Mouse (Mus musculus) forebrain, embryonic 11.5 days (tissue): ENCODE data around the gene Sh3bp4. TPM values are rescaled to one million over a fixed set of nuclear protein-coding genes. Genes with fewer than 3 reads are reported as not detected.
A peak's percentile ranks its signal among the peaks of the same experiment; 100 is the strongest.

Source experiments
- ATAC-seq: fragments of 200-750 bp; cut with Nextera tagmentation; replicated peaks from 2 replicates; pipeline ENCODE4 v1.8.0; 2017; ENCODE audit warnings: moderate TSS enrichment; ENCODE audit not compliant: low FRiP score
- DNase-seq: peaks from one replicate; pipeline ENCODE4 v3.0.0-alpha.2; 2017; ENCODE audit warnings: low spot score
- H3K27ac ChIP-seq: fragments of 300-500 bp; sonication (generic); 2 replicates; pipeline ENCODE4 v1.5.1; 2014; ENCODE audit warnings: low read depth, low read length
- H3K27me3 ChIP-seq: fragments of 300-500 bp; sonication (generic); 2 replicates; pipeline ENCODE4 v1.6.1; 2014; ENCODE audit warnings: mild to moderate bottlenecking, low read length, mixed read lengths; ENCODE audit not compliant: control insufficient read depth, insufficient read depth
- H3K36me3 ChIP-seq: fragments of 300-500 bp; sonication (generic); 2 replicates; pipeline ENCODE4 v1.6.1; 2014; ENCODE audit warnings: mild to moderate bottlenecking, low read length, moderate library complexity, mixed read lengths; ENCODE audit not compliant: control insufficient read depth, insufficient read depth
- H3K4me1 ChIP-seq: fragments of 300-500 bp; sonication (generic); replicated peaks from 2 replicates; pipeline ENCODE4 v1.6.1; 2014; ENCODE audit warnings: low read length, mixed read lengths; ENCODE audit not compliant: control insufficient read depth, insufficient read depth
- H3K4me2 ChIP-seq: fragments of 300-500 bp; sonication (generic); 2 replicates; pipeline ENCODE4 v1.6.1; 2014; ENCODE audit warnings: low read depth, mild to moderate bottlenecking, low read length, moderate library complexity, mixed read lengths; ENCODE audit not compliant: severe bottlenecking
- H3K4me3 ChIP-seq: fragments of 300-500 bp; sonication (generic); 2 replicates; pipeline ENCODE4 v1.5.1; 2014; ENCODE audit warnings: low read depth, low read length
- H3K9ac ChIP-seq: fragments of 300-500 bp; sonication (generic); 2 replicates; pipeline ENCODE4 v1.6.1; 2014; ENCODE audit warnings: low read length
- H3K9me3 ChIP-seq: fragments of 300-500 bp; sonication (generic); 2 replicates; pipeline ENCODE4 v1.6.1; 2016; ENCODE audit warnings: low read length, mixed read lengths; ENCODE audit not compliant: control insufficient read depth
- WGBS: fragments of 180-500 bp; shearing (Covaris S2); extraction: QIAGEN DNeasy Blood & Tissue Kit; methylation state at CpG from one replicate; pipeline ENCODE4 v1.1.7; 2014; 5-methylcytosine and 5-hydroxymethylcytosine counted together
- polyA plus RNA-seq: library from polyadenylated mRNA; unstranded; fragments of >200 nt; fragmentation: Nextera tagmentation; extraction: Ambion mirVana; gene quantifications from 2 replicates; pipeline ENCODE4 v1.2.1, GENCODE M21; 2014

The Sh3bp4 gene
- polyA plus RNA-seq, 1 experiment from 2014 or later: 29.3 TPM

GRCm38 (mm10) chr1:89107466-89107865 lies 37.3 kb downstream of the Sh3bp4 start:
- Histone ChIP-seq H3K9ac (no peak overlapping the region), H3K27ac (no peak overlapping the region), H3K4me2 (no peak overlapping the region), H3K9me3 (no peaks in the 10 kb centered on the region), H3K4me3 (no peak overlapping the region), H3K4me1 (peaks cover 16% of the 10 kb centered on the region), H3K27me3 (no peaks in the 10 kb centered on the region), H3K36me3 (no peaks in the 10 kb centered on the region)
- 66% methylated on average over 6 of the region's 6 CpGs for WGBS
- DNase-seq (no peak), ATAC-seq (no peak)

GRCm38 (mm10) chr1:89108340-89108896 lies 38.2 kb downstream of the Sh3bp4 start:
- H3K4me2 ChIP-seq: no peak overlapping the region
- no peaks in the 10 kb centered on the region for H3K9me3 ChIP-seq
- peaks cover 13% of the 10 kb centered on the region; the same call in 1 of the 2 replicates for H3K4me1 ChIP-seq
- peak overlapping the region; percentile 29 for H3K9ac ChIP-seq
- no peak for ATAC-seq
- no peaks in the 10 kb centered on the region for H3K27me3 ChIP-seq
- H3K27ac ChIP-seq: no peak overlapping the region; the same call in 1 of the 2 replicates
- H3K4me3 ChIP-seq: no peak overlapping the region
- DNase-seq: no peak
- WGBS: 38% methylated on average over 6 of the region's 6 CpGs
- H3K36me3 ChIP-seq: no peaks in the 10 kb centered on the region

GRCm38 (mm10) chr1:89109767-89110166 lies 39.6 kb downstream of the Sh3bp4 start:
- H3K9ac ChIP-seq: no peak overlapping the region
- no peaks in the 10 kb centered on the region for H3K36me3 ChIP-seq
- H3K4me3 ChIP-seq: no peak overlapping the region
- 55% methylated on average over 7 of the region's 7 CpGs for WGBS
- no peaks in the 10 kb centered on the region for H3K27me3 ChIP-seq
- H3K4me1 ChIP-seq: peaks cover 10% of the 10 kb centered on the region; the same call in 1 of the 2 replicates
- no peak for ATAC-seq
- H3K9me3 ChIP-seq: no peaks in the 10 kb centered on the region
- no peak for DNase-seq
- no peak overlapping the region for H3K4me2 ChIP-seq
- H3K27ac ChIP-seq: no peak overlapping the region

- no peak for DNase-seq
- WGBS: 87% methylated on average over 6 of the region's 6 CpGs
Measured at GRCm38 (mm10) chr1:89110767-89111534, 40.7 kb downstream of the Sh3bp4 start.

GRCm38 (mm10) chr1:89112544-89112943 lies 42.3 kb downstream of the Sh3bp4 start:
- Histone ChIP-seq H3K4me1 (peaks cover 9% of the 10 kb centered on the region; the same call in 1 of the 2 replicates), H3K4me3 (no peak overlapping the region), H3K9ac (no peak overlapping the region), H3K4me2 (no peak overlapping the region), H3K9me3 (no peaks in the 10 kb centered on the region), H3K27ac (no peak overlapping the region), H3K27me3 (no peaks in the 10 kb centered on the region), H3K36me3 (no peaks in the 10 kb centered on the region)
- DNase-seq (no peak), ATAC-seq (no peak)
- 90% methylated on average over 1 of the region's 1 CpGs for WGBS

More at GRCm38 (mm10) chr1:89110767-89111534, 40.7 kb downstream of the Sh3bp4 start:
- no peak overlapping the region for H3K4me2 ChIP-seq
- no peaks in the 10 kb centered on the region for H3K27me3 ChIP-seq
- no peak overlapping the region for H3K27ac ChIP-seq
- peaks cover 10% of the 10 kb centered on the region; the same call in 1 of the 2 replicates for H3K4me1 ChIP-seq
- H3K9ac ChIP-seq: no peak overlapping the region
- H3K4me3 ChIP-seq: no peak overlapping the region
- H3K9me3 ChIP-seq: no peaks in the 10 kb centered on the region
- H3K36me3 ChIP-seq: no peaks in the 10 kb centered on the region
- no peak for ATAC-seq

GRCm38 (mm10) chr1:89113731-89114130 lies 43.5 kb downstream of the Sh3bp4 start:
- no peak overlapping the region for H3K4me2 ChIP-seq
- no peaks in the 10 kb centered on the region for H3K27me3 ChIP-seq
- ATAC-seq (no peak), DNase-seq (no peak)
- 91% methylated on average over 3 of the region's 3 CpGs for WGBS
- no peaks in the 10 kb centered on the region for H3K9me3 ChIP-seq
- H3K27ac ChIP-seq: no peak overlapping the region
- peaks cover 3% of the 10 kb centered on the region; the same call in 1 of the 2 replicates for H3K4me1 ChIP-seq
- no peak overlapping the region for H3K9ac ChIP-seq
- H3K4me3 ChIP-seq: no peak overlapping the region
- H3K36me3 ChIP-seq: no peaks in the 10 kb centered on the region

- H3K9me3 ChIP-seq: no peaks in the 10 kb centered on the region
- ATAC-seq (no peak), DNase-seq (no peak)
- H3K9ac ChIP-seq: no peak overlapping the region
- no peaks in the 10 kb centered on the region for H3K36me3 ChIP-seq
- H3K27ac ChIP-seq: no peak overlapping the region
- H3K4me3 ChIP-seq: no peak overlapping the region
- WGBS: 78% methylated on average over 5 of the region's 5 CpGs
- no peaks in the 10 kb centered on the region for H3K27me3 ChIP-seq
- H3K4me1 ChIP-seq: no peaks in the 10 kb centered on the region
- no peak overlapping the region for H3K4me2 ChIP-seq
Measured at GRCm38 (mm10) chr1:89117062-89117461, 46.8 kb downstream of the Sh3bp4 start.

- Histone ChIP-seq H3K4me1 (no peaks in the 10 kb centered on the region), H3K27me3 (no peaks in the 10 kb centered on the region), H3K9ac (no peak overlapping the region), H3K36me3 (no peaks in the 10 kb centered on the region), H3K4me3 (no peak overlapping the region), H3K4me2 (no peak overlapping the region), H3K9me3 (no peaks in the 10 kb centered on the region), H3K27ac (no peak overlapping the region)
- no peak for ATAC-seq
- no peak for DNase-seq
- WGBS: 94% methylated on average over 3 of the region's 3 CpGs
Measured at GRCm38 (mm10) chr1:89118076-89118475, 47.9 kb downstream of the Sh3bp4 start.
